Mouse (Mus musculus) liver, adult 2 months (tissue): ENCODE data around the gene Gpr27.

Experiments
- CTCF ChIP-seq: fragments of 200-500 bp; IDR thresholded peaks from 2 replicates; pipeline ENCODE4 v1.5.1; 2011; ENCODE audit warnings: low read depth, low read length, control low read depth
- POLR2A ChIP-seq: fragments of 200-500 bp; IDR thresholded peaks from 2 replicates; pipeline ENCODE4 v1.6.1; 2011; ENCODE audit warnings: low read length, control low read depth; ENCODE audit not compliant: insufficient read depth; ENCODE audit errors: extremely low read depth

DNA sequence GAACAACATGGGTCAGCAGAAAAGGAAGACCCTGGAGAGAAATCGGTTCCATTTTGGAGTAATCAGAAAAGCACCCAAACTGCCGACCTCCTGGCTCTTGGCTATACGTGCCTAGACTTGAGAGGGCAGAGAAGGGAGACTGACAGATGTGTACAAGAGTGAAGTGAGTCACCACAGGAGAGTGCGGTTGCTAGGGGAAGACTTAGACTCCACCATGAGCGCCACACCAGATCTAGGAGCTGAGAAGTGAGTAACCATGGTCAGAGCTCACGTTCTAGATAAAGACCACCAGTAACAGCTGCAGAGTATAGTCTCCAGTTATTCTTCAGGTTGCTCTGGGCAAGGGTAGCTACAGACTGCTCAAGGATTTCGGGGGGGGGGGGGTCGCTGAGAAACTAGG, 29.2 kb upstream of the Gpr27 start:
- no peak for TF ChIP-seq POLR2A
- no peak for TF ChIP-seq CTCF
